Mouse (Mus musculus): ENCODE measurements around the gene Clstn1. TPM values are rescaled to one million over a fixed set of nuclear protein-coding genes. Genes with fewer than 3 reads are reported as not detected.
A peak's percentile ranks its signal among the peaks of the same experiment; 100 is the strongest.

Clstn1 gene
- polyA plus RNA-seq, 1 experiment from 2014 or later, result 60.4 TPM

DNA sequence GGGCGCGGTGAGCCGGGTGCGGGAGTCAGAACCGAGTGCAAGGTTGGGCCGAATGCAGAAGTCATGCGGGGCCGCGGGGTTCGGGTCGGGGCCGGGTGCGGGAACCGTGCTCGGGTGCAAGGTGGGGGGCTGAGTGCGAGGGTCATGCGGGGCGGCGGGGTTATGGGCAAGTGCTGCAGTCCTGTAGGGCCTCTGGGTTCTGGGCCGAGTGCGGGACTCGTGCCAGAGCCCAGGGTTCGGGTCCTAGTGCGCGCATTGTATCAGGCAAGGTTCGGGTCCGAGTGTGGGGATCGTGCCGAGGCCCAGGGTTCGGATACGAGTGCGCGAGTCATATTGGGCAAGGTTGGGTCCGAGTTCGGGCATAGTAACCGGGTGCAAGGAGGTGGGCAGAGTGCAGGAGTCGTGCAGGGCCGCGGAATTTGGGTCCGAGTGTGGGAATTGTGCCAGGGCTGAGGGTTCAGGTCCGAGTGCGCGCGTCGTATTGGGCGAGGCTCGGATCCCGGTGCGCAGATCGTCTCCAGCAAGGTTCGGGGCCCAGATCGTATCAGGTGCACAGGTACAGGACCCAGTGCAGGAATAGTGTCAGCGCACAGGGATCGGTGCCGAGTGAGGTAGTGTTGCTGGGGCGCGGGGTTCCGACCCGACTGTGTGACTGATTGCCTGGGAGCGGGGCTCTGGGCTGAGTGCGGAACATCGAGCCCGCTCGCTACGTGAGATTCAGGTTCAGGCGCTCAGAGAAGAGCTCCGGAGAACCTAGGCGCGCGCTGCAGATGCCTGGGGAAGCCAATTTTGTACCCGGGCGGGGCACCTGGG lies 721 bp downstream of the Clstn1 start:
- H3K27ac ChIP-seq (ENCODE audit: low read depth, low read length), result peak overlapping the region; percentile 90
- 1% methylated on average over 69 of the region's 72 CpGs for WGBS
- no peaks in the 10 kb centered on the region for H3K9me3 ChIP-seq (ENCODE audit: control insufficient read depth, low read length)
- no peaks in the 10 kb centered on the region for H3K27me3 ChIP-seq (replicated peaks; ENCODE audit: control insufficient read depth, insufficient read depth, low read length)
- peak overlapping the region; percentile 96 for H3K4me3 ChIP-seq (ENCODE audit: low read length)
- H3K36me3 ChIP-seq (ENCODE audit: control insufficient read depth, insufficient read depth, low read length), result no peaks in the 10 kb centered on the region
- peaks cover 10% of the 10 kb centered on the region for H3K4me1 ChIP-seq (ENCODE audit: control insufficient read depth, insufficient read depth, low read depth, low read length)
- H3K9ac ChIP-seq (ENCODE audit: low read depth, low read length), result peak overlapping the region; percentile 96
- H3K4me2 ChIP-seq (ENCODE audit: low read length), result peak overlapping the region; percentile 90
- peak; percentile 57 for ATAC-seq

DNA sequence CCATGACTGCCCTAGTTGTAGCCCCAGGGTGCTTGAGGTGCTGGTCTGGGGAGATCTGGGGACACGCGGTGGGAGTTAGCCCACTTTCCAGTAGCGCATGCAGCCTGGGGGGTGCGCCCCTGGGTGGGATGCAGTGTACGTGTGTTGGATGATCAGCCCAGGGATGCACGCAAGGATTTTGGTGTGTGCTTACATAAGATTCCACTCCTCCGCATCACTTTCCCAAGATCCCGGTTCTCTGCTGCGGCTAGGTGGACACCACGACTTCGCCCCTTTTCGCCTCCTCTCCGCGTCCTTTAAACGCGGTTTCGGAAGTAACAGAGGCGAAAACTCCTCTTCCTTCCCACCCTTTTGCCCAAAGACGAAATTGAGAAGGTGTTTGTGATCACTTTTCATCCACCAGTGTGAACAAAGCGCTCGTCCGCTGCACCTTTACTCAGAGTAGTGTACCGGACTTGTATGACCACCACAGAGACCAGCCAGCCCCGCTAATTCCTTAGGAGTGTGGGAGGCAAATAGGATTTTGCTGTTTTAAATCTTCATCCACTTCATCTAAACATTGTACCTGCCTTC lies 1.4 kb downstream of the Clstn1 start:
- peaks cover 14% of the 10 kb centered on the region for H3K4me1 ChIP-seq (ENCODE audit: control insufficient read depth, insufficient read depth, low read depth, low read length)
- H3K9me3 ChIP-seq (ENCODE audit: control insufficient read depth, low read length), result no peaks in the 10 kb centered on the region
- H3K36me3 ChIP-seq (ENCODE audit: control insufficient read depth, insufficient read depth, low read length), result no peaks in the 10 kb centered on the region
- WGBS, result 3% methylated on average over 24 of the region's 24 CpGs
- peak overlapping the region; percentile 90 for H3K27ac ChIP-seq (ENCODE audit: low read depth, low read length)
- H3K9ac ChIP-seq (ENCODE audit: low read depth, low read length), result peak overlapping the region; percentile 96
- peak; percentile 32; the same call in 1 of the 2 replicates for ATAC-seq
- peak overlapping the region; percentile 96 for H3K4me3 ChIP-seq (ENCODE audit: low read length)
- H3K27me3 ChIP-seq (replicated peaks; ENCODE audit: control insufficient read depth, insufficient read depth, low read length), result no peaks in the 10 kb centered on the region
- peak overlapping the region; percentile 90 for H3K4me2 ChIP-seq (ENCODE audit: low read length)

DNA sequence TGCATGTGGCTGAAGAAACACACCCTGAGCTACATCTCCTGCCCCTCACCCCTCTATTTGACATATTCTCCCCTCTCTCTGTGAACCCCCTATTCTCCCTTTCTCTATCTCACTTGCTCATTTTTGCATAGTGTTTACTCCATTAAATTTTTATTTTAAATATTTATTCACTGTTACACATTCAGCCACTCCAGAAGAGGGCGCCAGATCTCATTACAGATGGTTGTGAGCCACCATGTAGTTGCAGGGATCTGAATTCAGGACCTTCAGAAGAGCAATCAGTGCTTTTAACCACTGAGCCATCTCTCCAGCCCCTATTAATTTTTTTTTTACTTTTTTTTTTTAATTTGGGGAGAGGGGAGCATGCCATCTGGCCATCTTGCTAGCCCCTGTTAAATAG lies 3.9 kb downstream of the Clstn1 start:
- peaks cover 16% of the 10 kb centered on the region for H3K4me1 ChIP-seq (ENCODE audit: control insufficient read depth, insufficient read depth, low read depth, low read length)

DNA sequence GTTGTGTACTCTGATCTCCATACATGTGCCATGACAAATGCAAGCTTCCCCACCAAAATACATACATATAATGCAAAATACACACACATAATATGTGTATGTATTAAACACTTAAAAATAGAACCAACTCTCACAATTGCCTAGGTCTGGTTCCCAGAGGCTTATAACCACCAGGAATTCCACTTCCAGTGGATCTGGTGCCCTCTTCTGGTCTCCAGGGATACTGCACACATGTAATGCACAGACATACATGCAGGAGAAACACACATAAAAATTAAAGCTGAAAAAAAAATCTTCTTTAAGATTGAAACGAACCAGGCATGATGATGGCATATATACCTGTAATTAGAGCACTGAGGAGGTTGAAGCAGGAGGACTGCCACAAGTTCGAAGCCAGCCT lies 5.2 kb downstream of the Clstn1 start:
- peaks cover 16% of the 10 kb centered on the region for H3K4me1 ChIP-seq (ENCODE audit: control insufficient read depth, insufficient read depth, low read depth, low read length)
- ATAC-seq, result no peak
- H3K9ac ChIP-seq (ENCODE audit: low read depth, low read length), result no peak overlapping the region
- H3K36me3 ChIP-seq (ENCODE audit: control insufficient read depth, insufficient read depth, low read length), result no peaks in the 10 kb centered on the region
- H3K9me3 ChIP-seq (ENCODE audit: control insufficient read depth, low read length), result no peaks in the 10 kb centered on the region
- no peak overlapping the region for H3K27ac ChIP-seq (ENCODE audit: low read depth, low read length)
- H3K27me3 ChIP-seq (replicated peaks; ENCODE audit: control insufficient read depth, insufficient read depth, low read length), result no peaks in the 10 kb centered on the region
- H3K4me2 ChIP-seq (ENCODE audit: low read length), result no peak overlapping the region
- H3K4me3 ChIP-seq (ENCODE audit: low read length), result no peak overlapping the region
- WGBS, result 91% methylated on average over 2 of the region's 2 CpGs

More for the DNA sequence above, 3.9 kb downstream of the Clstn1 start:
- no peak overlapping the region for H3K4me2 ChIP-seq (ENCODE audit: low read length)
- H3K9me3 ChIP-seq (ENCODE audit: control insufficient read depth, low read length), result no peaks in the 10 kb centered on the region
- 100% methylated on average over 1 of the region's 1 CpGs for WGBS
- no peak for ATAC-seq
- no peak overlapping the region for H3K9ac ChIP-seq (ENCODE audit: low read depth, low read length)
- H3K27ac ChIP-seq (ENCODE audit: low read depth, low read length), result no peak overlapping the region
- no peak overlapping the region for H3K4me3 ChIP-seq (ENCODE audit: low read length)
- H3K27me3 ChIP-seq (replicated peaks; ENCODE audit: control insufficient read depth, insufficient read depth, low read length), result no peaks in the 10 kb centered on the region
- no peaks in the 10 kb centered on the region for H3K36me3 ChIP-seq (ENCODE audit: control insufficient read depth, insufficient read depth, low read length)

DNA sequence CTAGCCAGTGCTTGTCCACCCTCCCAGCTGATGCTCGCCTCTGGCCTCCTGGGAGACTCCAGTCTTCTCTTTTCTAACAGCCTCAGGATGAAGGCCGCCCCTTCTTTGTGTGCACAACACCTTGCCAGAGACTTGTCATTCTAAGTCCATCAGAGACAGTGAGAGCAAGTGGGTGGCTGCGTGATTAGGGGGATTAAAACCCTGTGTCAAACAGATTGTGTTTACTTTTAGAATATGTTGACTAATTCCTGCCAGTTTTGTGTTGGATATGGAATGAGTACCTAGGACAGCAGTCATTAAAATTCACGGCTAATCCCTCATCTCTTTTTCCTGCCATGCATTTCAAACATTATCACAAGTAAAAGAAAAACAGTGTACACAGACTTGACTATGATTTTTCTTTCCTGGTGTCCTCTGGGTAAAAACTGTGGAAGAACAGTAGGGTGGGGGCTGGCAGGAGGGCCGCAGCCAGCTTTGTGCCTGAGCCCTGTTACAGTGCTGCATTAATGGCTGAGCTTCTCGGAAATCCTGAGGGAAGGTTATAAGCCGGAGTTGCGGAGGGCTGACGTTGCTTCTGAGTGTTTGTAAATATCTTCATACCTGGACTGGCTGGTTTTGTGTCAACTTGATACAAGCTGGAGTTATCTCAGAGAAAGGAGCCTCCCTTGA lies 8.8 kb downstream of the Clstn1 start:
- H3K9ac ChIP-seq (ENCODE audit: low read depth, low read length), result no peak overlapping the region
- H3K4me1 ChIP-seq (ENCODE audit: control insufficient read depth, insufficient read depth, low read depth, low read length), result peaks cover 6% of the 10 kb centered on the region
- 73% methylated on average over 9 of the region's 9 CpGs for WGBS
- H3K36me3 ChIP-seq (ENCODE audit: control insufficient read depth, insufficient read depth, low read length), result no peaks in the 10 kb centered on the region
- no peak overlapping the region for H3K4me3 ChIP-seq (ENCODE audit: low read length)
- no peaks in the 10 kb centered on the region for H3K27me3 ChIP-seq (replicated peaks; ENCODE audit: control insufficient read depth, insufficient read depth, low read length)
- no peaks in the 10 kb centered on the region for H3K9me3 ChIP-seq (ENCODE audit: control insufficient read depth, low read length)
- ATAC-seq, result no peak
- 0 out of 2 replicates have a peak overlapping the region, but pooled peaks have one; percentile 34 for H3K27ac ChIP-seq (ENCODE audit: low read depth, low read length)
- H3K4me2 ChIP-seq (ENCODE audit: low read length), result no peak overlapping the region

DNA sequence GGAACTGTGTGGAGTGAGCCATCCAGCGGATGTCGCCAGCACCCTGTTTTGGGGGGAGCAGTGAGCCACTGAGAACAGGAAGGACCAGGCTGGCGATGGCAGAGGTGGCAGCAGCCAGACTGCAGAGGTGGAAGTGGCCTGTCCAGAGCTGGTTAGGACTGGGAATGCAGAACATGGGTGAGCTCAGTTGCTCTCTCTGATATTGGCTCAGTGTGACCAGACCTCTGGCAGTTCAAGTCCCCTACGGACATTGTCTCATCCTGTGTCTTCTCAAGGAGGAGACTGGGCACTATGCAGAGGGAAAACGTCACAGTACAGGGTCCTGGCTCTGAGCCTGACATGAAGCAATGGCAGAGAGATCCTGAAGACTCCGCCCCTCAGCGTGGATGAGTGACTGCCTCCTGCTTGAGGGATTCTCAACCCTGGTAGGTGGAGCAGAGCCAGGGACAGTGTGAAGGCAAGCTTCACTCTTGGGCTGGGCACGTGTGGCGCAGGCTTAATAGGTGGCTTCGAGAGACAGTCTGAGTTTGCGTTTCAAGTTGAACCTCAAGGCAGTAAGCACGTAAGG lies 11.5 kb downstream of the Clstn1 start:
- Histone ChIP-seq H3K4me2 (ENCODE audit: low read length) (no peak overlapping the region), H3K9ac (ENCODE audit: low read depth, low read length) (no peak overlapping the region), H3K4me3 (ENCODE audit: low read length) (no peak overlapping the region), H3K27me3 (replicated peaks; ENCODE audit: control insufficient read depth, insufficient read depth, low read length) (no peaks in the 10 kb centered on the region), H3K9me3 (ENCODE audit: control insufficient read depth, low read length) (no peaks in the 10 kb centered on the region), H3K27ac (ENCODE audit: low read depth, low read length) (no peak overlapping the region), H3K36me3 (ENCODE audit: control insufficient read depth, insufficient read depth, low read length) (no peaks in the 10 kb centered on the region), H3K4me1 (ENCODE audit: control insufficient read depth, insufficient read depth, low read depth, low read length) (peaks cover 14% of the 10 kb centered on the region)
- no peak for ATAC-seq
- 81% methylated on average over 12 of the region's 12 CpGs for WGBS

DNA sequence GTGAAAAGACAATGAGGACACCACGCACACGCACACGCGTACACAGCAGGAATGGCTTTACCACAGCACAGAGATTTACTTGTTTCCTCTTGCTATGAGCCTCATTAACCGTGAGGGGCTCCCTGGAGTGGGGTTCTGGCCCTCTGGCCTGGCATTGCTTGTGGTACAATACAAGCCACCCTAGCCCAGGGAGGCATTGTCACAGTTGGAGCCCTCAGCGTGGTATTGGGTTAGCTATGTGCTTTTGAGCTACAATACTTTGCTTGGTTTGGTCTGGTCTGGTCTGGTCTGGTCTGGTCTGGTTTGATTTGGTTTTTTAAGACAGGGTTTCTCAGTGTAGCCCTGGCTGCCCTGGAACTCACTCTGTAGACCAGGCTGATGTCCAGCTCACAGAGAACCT lies 13.3 kb downstream of the Clstn1 start:
- H3K36me3 ChIP-seq (ENCODE audit: control insufficient read depth, insufficient read depth, low read length), result no peaks in the 10 kb centered on the region
- no peaks in the 10 kb centered on the region for H3K9me3 ChIP-seq (ENCODE audit: control insufficient read depth, low read length)
- WGBS, result 86% methylated on average over 6 of the region's 6 CpGs
- no peak overlapping the region for H3K27ac ChIP-seq (ENCODE audit: low read depth, low read length)
- ATAC-seq, result no peak
- H3K27me3 ChIP-seq (replicated peaks; ENCODE audit: control insufficient read depth, insufficient read depth, low read length), result no peaks in the 10 kb centered on the region
- H3K9ac ChIP-seq (ENCODE audit: low read depth, low read length), result no peak overlapping the region
- peaks cover 11% of the 10 kb centered on the region for H3K4me1 ChIP-seq (ENCODE audit: control insufficient read depth, insufficient read depth, low read depth, low read length)
- H3K4me2 ChIP-seq (ENCODE audit: low read length), result no peak overlapping the region
- no peak overlapping the region for H3K4me3 ChIP-seq (ENCODE audit: low read length)

DNA sequence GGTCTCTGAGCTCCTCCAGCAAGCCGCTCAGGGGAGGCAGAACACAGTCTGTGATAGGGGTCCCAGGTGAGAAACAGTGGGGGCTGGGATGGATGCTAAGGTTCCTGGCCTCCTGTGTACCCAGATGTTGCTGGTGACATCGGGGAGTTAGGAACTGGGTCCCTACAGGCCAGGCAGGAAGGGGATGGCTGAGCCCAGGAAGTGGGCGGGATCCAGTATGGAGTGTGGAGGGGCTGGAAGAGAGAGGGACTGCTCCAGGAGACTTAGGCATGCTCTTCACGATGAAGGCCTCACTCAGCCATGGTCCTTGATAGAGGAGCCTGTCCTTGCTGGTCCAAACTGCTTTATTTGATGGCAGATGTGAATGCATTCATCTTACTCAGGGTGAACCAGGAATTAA lies 13.9 kb downstream of the Clstn1 start:
- WGBS, result 92% methylated on average over 4 of the region's 4 CpGs
- Histone ChIP-seq H3K4me1 (ENCODE audit: control insufficient read depth, insufficient read depth, low read depth, low read length) (peaks cover 11% of the 10 kb centered on the region), H3K4me3 (ENCODE audit: low read length) (no peak overlapping the region), H3K9ac (ENCODE audit: low read depth, low read length) (no peak overlapping the region), H3K9me3 (ENCODE audit: control insufficient read depth, low read length) (no peaks in the 10 kb centered on the region), H3K36me3 (ENCODE audit: control insufficient read depth, insufficient read depth, low read length) (no peaks in the 10 kb centered on the region), H3K27me3 (replicated peaks; ENCODE audit: control insufficient read depth, insufficient read depth, low read length) (no peaks in the 10 kb centered on the region), H3K27ac (ENCODE audit: low read depth, low read length) (no peak overlapping the region), H3K4me2 (ENCODE audit: low read length) (no peak overlapping the region)
- ATAC-seq, result no peak

DNA sequence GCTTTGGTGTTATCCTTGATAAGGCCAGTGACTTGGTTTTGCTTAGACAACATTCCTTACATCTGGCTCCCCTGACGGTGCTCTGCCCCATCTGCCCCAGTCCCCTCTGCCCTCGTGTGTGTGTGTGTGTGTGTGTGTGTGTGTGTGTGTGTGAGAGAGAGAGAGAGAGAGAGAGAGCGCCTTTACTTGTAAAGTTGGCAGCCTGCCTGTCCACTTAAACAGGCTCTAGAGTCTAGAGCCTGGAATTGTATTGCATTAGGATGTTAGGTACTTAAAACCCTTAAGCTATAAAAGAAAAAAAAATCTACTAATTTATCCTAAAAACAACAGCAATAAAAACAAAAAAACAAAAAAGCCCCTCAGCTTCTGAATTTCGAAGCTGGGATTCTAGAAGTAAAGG lies 15.2 kb downstream of the Clstn1 start:
- Histone ChIP-seq H3K9ac (ENCODE audit: low read depth, low read length) (no peak overlapping the region), H3K27ac (ENCODE audit: low read depth, low read length) (no peak overlapping the region)

More for the DNA sequence above, 15.2 kb downstream of the Clstn1 start:
- Histone ChIP-seq H3K27me3 (replicated peaks; ENCODE audit: control insufficient read depth, insufficient read depth, low read length) (no peaks in the 10 kb centered on the region), H3K36me3 (ENCODE audit: control insufficient read depth, insufficient read depth, low read length) (no peaks in the 10 kb centered on the region), H3K9me3 (ENCODE audit: control insufficient read depth, low read length) (no peaks in the 10 kb centered on the region), H3K4me1 (ENCODE audit: control insufficient read depth, insufficient read depth, low read depth, low read length) (peaks cover 17% of the 10 kb centered on the region), H3K4me2 (ENCODE audit: low read length) (no peak overlapping the region), H3K4me3 (ENCODE audit: low read length) (no peak overlapping the region)
- no peak for ATAC-seq
- 32% methylated on average over 4 of the region's 4 CpGs for WGBS
